Mouse (Mus musculus): ENCODE measurements at regions not wholly inside any gene's neighbourhood (a gene's known extent, or its start where the extent isn't known, plus 50 kb on each side); places are given as distances from the start of the nearest gene placed in this dataset.

DNA sequence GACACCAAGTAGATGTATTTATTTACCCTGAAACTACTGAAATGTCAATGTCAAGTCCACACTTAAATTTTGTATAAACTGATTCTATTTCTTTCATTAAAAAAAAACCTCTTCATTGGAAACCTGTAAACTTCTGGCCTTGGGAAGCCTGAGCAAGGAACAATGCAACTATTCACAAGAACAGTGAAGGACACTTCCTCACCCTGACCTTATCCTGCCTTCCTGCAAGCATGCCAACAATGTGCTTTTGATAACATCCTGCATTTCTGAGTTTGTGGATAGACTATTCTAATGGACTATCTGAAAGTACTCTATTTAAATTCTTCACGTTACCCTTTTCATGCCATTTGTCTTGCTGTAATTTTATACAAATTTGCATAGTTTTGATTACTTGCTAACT is 53.1 kb upstream of the Nabp1 start:
- no peak for DNase-seq (ENCODE audit: low read depth)

DNA sequence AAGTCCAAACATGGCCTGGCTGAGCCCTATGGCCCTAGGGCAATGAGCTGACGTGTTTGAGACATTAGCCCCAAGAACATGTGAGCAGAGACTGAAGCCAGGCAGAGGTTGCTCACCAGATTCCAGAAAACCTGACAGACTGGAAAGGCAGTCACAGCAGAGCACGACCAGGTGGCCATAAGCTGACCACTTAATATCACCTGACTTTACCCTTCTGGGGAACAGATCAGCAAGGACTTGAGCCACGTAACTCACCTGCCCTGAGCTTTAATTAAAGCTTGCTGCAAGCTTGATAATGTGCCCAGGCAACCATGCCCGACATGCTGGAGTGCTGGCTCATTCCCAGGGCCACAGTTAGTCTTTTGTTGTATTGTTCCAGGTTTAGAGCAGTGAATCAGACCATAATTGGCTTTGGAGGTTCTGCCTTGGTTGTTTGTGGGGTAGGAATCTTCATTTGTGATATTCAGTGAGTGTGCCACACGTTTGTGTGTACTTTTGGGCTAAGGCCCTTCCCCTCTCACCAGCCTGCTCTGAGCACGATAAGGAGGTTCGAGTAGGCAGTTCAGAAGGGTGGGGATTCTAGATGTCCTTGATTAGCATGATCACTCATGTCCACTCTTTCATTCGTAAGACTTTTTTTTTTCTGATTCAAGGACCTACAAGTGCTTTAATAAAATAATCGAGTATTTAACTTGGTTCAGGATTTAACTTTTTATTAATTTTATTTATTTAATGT is 52.1 kb upstream of the Nabp1 start:
- DNase-seq (ENCODE audit: low read depth), result no peak

DNA sequence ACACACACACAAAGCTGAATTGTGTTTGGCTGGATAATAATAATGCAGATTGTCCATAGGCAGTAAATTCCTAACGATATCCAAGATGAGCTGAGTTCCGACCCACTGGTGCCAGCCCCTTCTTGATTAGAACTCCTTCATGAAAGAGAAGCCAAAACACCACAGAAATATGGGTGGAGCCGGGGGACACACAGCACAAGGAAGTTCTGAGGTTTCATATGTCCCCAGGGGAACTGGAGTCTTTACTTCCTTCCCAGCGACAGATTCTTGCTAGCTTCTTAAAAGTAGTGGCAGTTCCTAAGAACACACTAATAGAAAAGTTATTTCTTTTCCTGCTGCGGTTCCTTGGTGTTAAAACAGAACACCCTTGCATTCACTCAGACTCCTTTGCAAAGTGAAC is 51.4 kb upstream of the Nabp1 start:
- peak; percentile 60 for DNase-seq (ENCODE audit: low read depth)

DNA sequence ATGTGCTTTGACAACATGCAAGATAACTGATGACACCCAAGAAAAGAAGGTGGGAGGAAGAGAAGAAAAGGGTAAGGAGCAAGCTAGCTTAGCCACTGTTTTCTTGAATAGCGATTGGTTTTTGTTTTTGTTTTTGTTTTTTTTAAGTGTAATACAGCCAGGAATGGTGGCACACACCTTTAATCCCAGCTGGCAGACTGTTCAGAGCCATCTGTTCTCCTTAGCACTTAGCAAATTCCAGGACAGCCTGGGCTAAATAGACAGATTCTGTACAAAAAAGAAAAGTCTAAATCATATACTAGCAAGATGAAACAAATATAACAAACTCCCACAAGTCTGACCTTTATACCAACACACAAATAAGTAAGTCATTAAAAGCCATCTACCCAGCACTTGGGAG is 50.4 kb upstream of the Nabp1 start:
- no peak for DNase-seq (ENCODE audit: low read depth)
